Mouse (Mus musculus) kidney, postnatal 25 days (tissue): ENCODE measurements at regions not wholly inside any gene's neighbourhood (a gene's known extent, or its start where the extent isn't known, plus 50 kb on each side); places are given as distances from the start of the nearest gene placed in this dataset.
"Not testable (repeated sequence)": the region's sequence is repeated elsewhere in the genome, so short reads cannot be mapped to it uniquely, and the experiment has no call there.

Experiments used
- DNase-seq, 2 experiments: peaks; one replicate each; pipeline ENCODE4 v3.0.0; 2021; ENCODE audit warnings: mixed read lengths in 2 of 2

DNA sequence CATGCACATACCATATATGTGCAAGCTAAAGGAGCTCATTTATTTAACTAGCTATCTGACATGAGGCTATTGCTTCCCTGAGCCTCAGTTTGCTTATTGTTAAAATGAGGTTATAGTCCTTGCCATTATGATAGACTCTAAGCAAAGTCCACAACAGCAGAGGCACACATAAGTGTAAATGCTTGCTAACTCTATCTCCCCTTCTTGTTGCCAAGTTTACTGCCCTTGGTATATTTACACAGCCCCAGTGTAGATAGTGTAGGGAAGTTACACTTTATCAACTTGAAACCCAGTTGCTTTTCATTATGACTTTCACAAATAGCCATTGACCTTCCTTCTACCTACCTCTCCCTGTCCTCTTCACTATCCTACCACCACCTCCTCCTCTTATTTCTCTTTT is 782.6 kb upstream of the Agtr1b start:
- DNase-seq, result no peak

DNA sequence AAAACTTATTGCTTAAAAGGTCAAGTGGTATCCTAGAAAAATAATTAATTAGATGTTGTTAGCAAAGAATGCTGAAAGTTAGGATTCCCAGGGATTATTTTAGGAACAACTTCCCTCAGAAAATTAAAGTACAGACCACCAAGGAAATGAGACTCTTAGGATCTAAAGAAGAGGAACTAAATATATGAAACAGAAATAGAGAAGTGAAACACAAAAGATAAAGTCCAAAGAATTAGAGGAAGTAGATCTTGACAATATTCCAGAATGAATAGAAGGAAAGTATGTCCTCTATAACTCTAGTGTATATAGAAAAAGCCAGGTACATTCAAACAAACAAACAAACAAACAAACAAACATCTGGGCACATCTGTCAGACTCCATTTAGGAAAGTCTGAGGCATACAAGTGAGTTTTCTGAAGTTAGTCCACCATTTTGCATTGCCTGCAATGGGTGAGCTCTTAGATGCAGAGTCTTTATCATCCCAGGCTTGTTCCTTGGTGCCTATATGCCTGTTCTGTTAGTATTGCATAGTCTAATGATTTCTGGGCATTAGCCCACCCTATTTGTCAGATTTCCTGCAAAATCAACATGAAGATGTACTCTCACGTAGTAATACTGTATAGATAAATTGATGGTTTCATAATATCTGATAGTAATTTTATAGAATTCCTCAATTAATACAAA is 762.0 kb upstream of the Agtr1b start:
- DNase-seq, result no peak

DNA sequence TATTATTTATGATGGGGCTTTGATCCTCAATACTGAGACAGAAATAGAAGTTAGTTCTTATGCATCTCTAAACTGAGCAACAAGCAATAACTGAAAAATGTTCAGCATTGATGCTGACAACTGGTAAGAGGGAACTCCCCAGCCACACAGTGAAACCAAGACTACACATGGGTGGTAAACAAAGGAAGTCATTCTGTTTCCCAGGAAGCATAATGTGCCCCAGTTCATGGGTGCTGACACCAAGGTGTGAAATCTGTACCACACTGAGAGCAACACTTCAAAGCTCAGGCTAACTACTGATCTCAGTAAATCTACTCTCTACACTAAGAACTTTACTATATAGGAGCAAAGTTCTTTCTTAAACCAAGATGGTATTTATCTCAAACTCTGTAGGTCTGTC is 759.2 kb upstream of the Agtr1b start:
- DNase-seq, result no peak

DNA sequence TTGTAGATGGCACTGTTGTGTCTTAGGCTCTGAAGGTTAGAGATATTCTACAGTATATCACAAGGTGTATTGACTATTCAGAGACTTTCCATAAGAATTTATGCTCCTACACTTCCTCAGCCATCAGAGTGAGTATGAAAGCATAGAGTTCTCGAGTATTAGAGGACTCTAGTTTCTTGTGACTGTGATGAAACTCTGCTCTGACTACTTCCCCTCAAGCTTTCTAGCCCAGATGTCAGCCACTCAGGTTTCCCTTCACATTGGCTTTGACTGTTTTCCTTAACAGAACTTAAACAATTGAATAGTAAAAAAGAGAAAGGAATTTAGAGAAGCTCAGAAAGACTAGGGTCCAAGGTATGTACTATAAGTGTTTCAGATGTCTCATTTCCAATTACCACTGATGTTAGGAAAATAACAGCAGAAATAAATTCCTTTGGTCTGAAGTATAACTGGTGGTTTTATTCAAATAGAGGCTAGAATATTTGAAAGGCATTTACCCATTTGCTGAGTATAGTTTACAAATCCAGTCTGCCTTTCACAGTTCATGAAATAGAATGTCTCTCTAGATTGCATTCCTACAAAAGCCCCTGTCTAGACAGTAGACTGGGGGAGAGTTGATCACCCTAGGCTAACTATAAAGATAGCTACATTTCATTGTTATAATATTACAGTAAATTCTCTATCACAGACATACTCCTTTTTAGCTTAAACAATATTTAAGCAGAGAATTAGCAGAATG is 751.4 kb upstream of the Agtr1b start:
- no peak for DNase-seq

DNA sequence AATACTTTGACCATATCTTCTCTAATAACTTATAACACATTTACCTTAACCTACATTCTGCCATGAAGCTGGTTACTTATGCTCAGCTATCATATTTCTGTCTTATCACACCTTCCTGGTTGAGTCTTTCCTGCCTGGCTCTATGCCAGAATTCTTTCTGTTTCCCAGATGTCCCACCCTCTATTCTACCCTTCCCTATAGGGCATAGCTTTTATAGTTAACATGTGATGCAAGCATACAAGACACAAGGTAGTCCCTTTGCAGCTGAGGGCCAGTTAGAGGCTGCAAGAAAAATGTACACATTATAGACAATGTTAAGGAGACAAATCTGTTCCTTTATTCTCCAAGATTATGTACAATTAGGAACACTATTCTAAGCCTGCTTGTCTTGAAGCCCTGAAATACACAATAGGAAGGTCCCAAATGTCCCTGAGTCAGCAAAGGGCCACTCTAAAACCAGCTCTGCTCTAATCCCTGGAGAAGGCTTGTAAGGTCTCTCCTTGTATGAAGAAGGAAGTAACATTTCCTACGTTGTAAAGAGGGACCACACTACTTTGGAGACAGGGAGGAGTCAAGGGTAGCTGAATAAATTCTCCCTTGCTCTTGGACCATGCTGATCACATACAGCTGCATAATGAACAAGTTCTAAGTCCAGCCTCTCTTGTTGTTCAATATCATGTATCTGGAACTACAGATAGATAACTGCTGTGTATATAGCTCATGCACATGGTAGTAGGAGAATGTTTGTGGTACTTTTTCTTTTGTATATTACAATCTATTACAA is 745.0 kb upstream of the Agtr1b start:
- DNase-seq, result no peak

DNA sequence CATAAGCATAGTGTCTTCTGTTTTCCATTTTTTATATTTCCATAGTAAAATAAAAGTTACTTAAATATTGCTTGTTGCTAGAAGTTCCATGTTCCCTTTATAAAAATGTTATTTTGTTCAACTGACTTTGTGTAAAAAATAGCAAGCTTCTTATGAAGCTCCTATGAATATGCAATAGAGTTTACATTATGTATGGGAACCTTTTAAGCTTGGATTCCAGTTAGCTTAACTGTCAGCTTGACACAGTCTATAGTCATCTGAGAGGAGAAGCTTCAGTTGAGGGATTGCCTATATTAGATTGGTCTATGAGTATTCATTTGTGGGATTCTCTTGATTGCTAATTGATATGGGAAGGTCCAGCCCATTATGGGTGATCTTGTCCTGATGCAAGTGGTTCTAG is 723.2 kb upstream of the Agtr1b start:
- no peak for DNase-seq

DNA sequence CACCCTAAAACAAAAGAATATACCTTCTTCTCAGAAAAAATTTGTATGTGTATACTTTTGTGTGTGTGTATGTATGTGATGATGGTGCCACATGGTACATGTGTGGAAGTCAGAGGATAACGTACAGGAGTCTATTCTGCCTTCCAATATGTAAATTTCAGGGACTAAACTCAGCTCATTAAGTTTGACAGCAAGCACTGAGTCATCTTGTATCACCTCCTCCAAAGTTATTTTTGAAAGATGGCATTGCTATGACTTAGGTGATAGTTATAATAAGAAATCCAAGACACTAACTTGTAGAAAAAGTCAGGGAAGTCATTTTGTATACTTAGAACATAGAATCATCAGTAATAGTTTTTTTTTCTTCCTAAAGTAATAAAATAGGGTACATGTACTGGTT is 719.4 kb upstream of the Agtr1b start:
- DNase-seq, result no peak

DNA sequence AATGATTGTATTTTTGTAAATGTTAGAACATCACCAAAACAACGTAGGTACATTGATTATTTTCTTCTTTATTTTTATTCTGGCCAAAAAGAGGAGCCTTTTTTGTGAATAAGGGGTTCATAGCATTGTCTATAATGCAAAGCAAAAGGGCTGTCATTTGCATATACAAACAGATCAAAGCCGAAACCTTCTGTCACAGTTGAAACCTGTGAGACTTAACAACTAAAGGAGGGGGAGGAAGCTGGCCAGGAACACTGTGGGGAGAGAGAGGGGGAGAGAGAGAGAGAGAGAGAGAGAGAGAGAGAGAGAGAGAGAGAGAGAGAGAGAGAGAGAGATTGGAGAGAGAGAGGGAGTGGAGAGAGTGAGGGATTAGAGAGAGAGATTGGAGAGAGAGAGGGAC is 710.6 kb upstream of the Agtr1b start:
- DNase-seq, result no peak

DNA sequence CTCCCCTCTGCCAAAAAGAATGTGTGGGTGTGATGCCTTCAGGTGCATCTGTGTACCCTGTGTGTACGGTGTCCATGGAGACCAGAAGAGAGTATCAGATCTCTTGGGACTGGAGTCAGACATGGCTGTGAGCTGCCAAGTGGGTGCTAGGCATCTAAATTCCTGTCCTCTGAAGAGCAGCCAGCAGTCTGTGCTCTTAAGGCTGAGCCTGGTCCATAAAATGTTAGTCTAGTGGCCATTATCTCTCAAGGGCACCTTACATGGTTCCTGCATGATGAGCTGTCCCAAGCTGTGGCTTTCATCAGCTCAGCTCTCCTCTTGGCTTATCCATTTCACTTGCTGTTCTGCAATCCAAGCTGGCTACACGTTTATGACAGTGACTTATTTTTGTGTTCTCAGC is 686.4 kb upstream of the Agtr1b start:
- not testable (repeated sequence) for DNase-seq

DNA sequence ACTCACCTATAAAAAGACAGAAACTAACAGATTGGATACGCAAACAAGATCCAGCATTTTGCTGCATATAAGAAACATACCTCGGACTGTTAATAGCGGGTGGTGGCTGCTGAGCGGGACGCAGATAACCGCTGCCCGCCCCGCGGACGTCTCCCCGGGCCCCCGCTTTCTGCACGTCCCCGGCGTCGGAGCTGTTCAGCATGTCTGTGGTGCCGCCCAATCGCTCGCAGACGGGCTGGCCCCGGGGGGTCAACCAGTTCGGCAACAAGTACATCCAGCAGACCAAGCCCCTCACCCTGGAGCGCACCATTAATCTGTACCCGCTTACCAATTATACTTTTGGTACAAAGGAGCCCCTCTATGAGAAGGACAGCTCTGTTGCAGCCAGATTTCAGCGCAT is 682.4 kb upstream of the Agtr1b start:
- DNase-seq, result not testable (repeated sequence)

DNA sequence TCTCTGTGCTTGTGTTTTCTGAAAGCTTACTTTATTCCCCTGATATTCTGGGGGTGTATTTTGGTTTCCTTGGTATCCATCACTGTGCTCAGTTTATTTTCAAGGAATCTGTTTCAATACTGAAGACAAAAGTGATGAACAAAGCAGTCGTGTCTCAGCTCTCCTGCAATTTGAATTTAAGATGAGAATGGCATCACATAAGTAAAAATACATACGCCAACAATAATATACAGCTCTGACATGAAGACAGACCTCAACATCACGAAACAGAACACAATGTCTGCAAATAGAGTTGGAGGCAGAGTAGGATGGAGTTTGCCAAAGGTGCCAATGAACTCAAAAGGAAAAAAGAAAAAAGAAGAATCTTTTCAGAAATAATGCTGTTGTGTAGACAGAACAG is 679.0 kb upstream of the Agtr1b start:
- no peak for DNase-seq

DNA sequence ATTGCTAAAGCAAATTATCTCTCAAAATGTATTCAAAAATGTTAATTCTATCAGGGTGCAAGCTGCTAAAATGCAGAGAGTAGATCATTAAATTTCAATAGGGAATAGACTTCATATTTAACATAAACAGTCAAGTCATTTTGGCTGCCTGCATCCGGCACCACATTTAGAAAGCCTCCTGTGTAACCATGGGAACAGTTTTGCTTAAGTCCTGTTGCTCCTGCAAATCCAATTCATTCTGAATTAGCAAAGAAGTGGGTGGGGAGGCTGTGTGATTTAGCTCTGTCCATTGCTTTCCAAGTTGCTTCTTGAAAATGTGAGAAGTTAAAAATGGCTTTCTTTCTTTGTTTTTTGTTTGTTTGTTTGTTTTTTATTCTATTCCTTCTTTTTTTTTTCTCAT is 658.9 kb upstream of the Agtr1b start:
- DNase-seq, result no peak

DNA sequence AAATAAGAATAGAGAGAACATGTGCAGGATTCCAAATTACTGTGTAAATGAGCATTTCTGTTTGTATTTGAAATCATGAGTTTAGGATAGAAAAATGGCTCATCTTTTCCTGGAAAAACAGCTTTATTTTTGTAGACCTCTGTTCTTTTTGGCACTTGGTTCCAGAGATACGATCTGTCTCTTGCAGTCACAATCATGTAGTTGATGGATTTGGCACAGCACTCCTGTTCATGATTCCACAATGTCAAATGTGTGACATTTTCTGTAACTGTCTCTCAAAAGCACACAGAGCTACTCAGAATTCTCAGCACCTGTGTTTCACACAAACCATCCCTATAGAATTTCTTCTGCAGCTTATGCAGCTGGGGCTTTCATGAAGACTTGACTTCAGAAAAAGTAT is 654.0 kb upstream of the Agtr1b start:
- DNase-seq, result no peak

DNA sequence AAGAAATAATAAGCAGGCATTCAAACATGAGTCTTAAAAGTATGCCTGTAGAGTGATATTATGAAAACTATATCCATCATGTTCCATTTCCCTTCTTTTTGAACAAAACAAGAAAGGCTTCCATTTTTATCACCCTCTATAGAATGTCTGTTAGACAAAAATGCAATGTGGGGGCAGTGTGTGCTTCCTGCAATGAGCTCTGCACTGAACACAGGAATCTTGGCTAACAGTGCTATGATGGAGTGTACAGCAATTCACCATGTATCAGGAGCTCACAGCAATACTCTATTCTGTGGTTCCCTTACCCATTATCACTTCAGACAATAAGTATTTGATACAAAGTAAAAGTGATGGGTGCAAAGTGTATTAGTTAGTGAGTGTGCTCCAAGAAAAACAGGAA is 653.3 kb upstream of the Agtr1b start:
- DNase-seq, result no peak

DNA sequence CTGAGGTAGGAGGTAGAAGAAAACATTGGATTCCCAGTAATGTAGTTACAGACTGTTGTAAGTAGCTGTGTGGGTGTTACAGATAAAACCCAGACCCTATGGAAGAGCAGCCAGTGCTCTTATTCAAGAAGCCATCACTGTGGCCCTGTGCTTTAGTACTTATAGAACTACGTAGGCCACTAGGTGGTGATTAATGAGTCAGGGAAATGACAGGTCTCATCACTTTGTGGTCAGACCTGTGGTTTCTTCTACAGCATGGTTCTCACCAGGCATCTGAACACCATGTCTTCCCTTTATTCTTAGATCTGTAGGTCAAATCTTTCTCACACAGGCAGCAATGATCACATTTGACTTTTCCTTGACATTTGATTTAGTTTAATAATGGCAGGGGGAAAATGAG is 642.7 kb upstream of the Agtr1b start:
- no peak for DNase-seq

DNA sequence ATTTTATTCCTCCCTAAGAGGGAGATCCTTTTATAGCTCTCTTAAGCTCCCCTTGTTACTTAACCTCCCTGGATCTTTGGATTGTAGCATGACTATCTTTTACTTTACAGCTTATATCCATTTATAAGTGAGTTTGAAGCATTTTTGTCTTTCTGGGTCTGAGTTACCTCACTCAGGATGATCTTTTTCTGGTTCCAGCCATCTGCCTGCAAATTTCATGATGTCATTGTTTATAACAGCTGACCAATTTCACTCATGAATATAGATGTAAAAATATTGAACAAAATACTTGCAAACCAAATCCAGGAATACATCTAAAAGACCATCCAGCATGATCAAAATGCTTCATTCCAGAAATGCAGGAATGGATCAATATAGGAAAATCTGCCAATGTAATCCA is 631.3 kb upstream of the Agtr1b start:
- no peak for DNase-seq

DNA sequence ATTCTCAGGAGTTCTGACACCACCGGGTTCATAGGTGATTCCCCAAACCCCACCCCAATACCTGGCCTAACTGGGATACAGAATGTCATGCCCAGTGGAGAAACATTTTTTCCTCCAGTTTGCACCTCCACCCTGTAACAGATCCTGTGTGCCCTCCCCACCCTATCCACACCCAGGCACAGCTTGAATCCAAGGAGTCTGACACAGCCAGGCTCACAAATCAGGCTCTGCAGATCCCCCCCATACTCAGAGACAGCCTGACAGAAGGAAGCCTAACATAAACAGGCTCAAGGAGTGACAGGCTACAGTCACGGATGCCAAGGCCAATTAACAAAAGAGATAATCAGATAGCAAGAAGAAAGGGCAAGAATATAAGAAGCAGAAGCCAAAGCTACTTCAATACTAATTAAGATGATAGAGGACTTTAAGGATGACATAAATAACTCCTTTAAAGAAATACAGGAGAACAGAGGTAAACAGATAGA is 622.6 kb upstream of the Agtr1b start:
- no peak for DNase-seq

DNA sequence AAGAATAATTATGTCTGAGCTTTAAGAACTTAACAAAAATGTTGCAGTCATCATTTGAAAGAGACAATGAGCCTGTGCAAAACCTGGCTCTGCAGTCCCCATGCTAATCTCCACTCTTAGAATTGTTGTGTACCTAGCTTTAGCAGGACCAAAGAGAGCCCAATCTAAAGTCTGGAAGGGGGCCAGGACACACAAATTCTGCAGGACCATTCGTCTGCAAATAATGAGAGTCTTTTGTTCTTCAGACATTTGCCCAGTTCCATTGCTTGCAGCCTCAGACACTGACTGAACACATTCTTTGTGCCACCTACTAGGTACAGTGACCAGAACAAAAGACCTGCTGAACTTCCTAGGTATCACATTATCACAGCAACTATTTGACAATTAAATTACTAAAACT is 620.0 kb upstream of the Agtr1b start:
- no peak for DNase-seq

DNA sequence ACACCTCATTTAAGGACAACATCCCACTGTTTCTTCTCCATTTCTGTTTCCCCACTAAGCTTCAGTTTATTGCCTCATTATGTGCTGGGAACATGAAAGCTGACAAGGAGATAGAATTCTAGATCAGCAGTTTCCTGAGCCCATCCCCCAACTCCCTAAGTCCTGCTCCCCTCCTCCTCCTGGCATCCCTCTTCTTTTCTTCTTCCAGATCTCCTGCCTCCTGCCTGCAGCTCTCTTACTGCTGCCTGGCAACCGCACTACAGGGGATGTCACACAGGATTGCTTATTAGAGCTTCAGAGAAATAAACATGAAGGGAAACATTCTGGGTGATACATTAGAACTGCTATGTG is 619.4 kb upstream of the Agtr1b start:
- DNase-seq, result no peak

DNA sequence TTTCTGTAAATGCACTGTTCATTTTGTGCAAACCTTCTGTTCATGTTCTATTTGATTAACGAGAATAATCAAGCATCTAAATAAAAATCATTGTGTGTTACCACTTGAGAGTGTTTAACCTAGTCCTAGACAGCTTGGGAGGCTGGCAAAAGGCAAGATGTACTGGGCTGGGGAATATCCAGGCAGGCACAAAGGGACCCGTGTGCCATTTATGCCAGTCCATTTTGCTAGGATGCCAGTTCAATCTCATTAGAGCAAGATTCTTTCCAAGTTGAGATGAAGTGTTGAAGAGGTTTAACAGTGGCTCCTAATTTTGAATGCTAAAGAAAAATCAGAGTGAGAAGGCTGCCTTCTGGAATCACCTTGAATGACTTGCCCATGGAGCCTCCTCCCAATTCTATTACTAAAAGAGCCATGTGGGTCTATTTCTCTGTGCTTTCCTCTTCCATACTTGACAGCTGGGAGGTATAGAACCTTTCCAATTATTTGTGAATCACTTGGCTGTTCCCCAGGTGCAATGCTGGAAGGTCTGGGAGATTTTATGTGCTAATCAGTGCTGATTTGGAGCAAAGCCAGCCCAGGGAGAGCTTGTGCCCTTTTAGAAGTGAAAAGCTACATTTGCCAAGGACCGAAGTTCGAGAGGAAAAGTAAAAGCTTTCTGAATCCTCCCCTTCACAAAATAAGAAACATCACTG is 618.9 kb upstream of the Agtr1b start:
- DNase-seq, result peak; percentile 40 to 46

DNA sequence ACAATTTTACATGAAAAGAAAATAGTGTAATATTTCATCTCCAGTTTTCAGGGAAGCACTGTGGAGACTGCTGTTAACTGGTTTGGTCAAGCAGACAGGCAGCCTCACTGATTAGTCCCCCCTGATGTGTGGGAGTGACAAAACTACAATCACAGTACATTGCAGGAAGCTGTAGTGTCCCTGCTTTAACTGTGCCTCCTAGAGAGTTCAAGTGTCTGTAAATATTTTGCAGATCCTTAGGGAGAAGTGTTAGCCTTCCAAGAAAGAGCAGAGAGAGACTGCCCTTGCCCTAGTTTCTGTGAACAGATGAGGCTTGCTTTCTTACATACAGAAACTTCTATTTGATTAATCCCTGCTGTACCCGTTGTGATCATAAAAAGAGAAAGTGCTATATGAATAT is 617.2 kb upstream of the Agtr1b start:
- DNase-seq, result no peak

DNA sequence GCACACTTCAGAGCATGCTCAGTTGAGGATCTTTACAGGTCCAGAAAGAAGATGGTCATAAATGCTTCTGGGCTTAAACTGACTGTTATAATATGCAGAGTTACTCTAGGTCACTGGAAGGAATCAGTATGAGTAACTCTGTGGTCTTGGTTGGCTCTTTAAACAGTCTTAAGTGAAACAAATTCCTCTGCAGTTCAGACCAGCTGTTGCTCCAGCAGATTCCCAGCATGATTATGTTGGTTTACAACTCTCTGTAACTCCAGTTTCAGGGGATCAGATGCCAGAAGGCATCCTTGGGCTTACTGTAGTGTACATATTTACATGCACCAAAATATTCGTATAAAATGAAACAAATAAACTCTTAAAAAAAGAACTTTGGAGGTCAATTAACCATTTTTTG is 606.1 kb upstream of the Agtr1b start:
- no peak for DNase-seq
